Mouse (Mus musculus) lung, postnatal 25 days (tissue): Measurements from ENCODE around the gene Cdh12.
"Not testable (repeated sequence)": the region's sequence is repeated elsewhere in the genome, so short reads cannot be mapped to it uniquely, and the experiment has no call there.

ENCODE experiments used
- DNase-seq: peaks from one replicate; pipeline ENCODE4 v3.0.0; 2022; ENCODE audit warnings: low spot score

Cdh12 gene

GRCm38 (mm10) chr15:21109009-21109841, 660.2 kb downstream of the Cdh12 start:
- DNase-seq: no peak

DNA sequence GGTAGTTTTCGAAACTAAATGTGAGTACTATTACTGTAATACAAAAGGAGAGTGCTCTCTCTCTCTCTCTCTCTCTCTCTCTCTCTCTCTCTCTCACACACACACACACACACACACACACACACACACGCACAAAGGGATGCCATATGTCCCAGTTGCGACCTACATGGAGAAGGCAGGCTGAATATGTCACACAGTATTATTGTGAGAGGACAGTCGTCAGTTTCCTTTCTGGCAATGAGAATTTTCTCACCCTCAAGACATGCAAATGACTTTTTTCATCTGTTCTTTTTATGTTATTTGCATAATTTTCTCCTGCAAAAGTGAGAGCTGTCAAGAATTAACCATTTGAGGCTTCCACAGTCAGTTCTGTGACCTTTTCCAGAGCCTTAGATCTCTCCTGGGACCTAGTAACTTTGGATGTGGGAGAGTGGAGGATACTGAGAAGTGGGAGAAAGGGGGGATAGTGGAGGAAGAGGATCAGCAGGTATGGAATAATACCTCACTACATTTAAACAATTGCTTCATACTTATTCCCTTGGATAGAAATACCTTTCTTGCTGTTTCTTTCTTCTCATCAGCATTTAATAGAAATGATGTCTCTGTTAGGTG, 660.9 kb downstream of the Cdh12 start:
- DNase-seq: no peak

- DNase-seq: no peak
These were observed 662.0 kb downstream of the Cdh12 start for GRCm38 (mm10) chr15:21110874-21111603.

GRCm38 (mm10) chr15:21114775-21115174, 665.7 kb downstream of the Cdh12 start:
- DNase-seq: not testable (repeated sequence)

DNA sequence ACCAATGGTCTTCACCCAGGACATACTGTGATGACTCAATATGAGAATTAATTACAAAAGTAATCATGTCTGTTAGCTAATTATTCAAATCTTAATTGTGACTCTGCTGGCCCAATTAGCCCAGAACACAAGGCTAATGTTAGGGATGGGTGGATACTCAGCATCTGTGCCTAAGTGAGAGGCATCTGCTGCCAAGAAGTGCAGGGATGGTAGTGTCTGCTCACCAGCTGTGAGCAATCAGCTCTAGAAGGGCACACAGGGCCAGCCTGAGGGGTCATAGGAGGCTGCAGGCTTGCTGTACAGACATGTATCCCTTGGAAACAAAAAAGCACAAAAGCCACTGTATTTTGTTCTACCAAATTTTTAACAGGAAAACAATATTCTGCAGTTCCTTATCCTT, 681.6 kb downstream of the Cdh12 start:
- DNase-seq: no peak

GRCm38 (mm10) chr15:21132999-21133398, 683.9 kb downstream of the Cdh12 start:
- DNase-seq: no peak

DNA sequence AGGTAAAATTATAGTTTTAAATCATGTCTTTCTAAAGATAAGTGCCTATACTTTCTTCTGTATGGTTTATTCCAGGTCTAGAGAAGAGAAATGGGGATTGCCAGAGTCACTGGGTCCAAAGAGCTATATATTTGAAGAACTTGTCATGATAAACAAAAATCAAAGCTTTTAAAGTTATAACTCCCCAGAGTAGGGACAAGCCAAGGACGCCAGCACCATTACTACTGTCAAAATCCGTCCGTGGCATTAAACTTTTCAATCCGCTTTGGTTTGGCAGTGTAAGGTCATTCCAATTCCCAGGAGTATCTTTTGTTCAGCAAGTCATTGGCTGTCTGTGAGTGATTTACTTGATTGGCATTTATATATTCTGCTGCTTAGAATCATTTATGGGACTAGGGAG, 697.8 kb downstream of the Cdh12 start:
- DNase-seq: no peak

- no peak for DNase-seq
These were observed 704.5 kb downstream of the Cdh12 start for GRCm38 (mm10) chr15:21153602-21154001.

GRCm38 (mm10) chr15:21179727-21180126, 730.7 kb downstream of the Cdh12 start:
- no peak for DNase-seq

- no peak for DNase-seq
These were observed 731.1 kb downstream of the Cdh12 start for GRCm38 (mm10) chr15:21180191-21180590.

GRCm38 (mm10) chr15:21185799-21186198, 736.7 kb downstream of the Cdh12 start:
- DNase-seq: no peak

DNA sequence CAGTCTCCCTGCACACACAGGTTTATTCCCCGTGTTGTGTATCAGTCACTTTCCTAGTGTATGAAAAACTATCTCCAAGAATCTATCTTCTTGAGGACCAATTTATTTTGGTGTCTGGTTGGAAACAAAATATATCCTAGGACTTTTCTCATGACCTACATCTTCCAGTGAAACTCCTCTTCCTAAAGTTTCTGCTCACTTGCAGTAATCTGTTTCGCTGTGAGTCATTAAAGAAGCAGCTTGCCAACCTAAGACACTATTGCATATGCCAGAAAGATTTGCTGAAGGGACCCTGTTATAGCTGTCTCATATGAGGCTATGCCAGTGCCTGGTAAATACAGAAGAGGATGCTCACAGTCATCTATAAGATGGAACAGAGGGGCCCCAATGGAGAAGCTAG, 761.0 kb downstream of the Cdh12 start:
- not testable (repeated sequence) for DNase-seq

DNA sequence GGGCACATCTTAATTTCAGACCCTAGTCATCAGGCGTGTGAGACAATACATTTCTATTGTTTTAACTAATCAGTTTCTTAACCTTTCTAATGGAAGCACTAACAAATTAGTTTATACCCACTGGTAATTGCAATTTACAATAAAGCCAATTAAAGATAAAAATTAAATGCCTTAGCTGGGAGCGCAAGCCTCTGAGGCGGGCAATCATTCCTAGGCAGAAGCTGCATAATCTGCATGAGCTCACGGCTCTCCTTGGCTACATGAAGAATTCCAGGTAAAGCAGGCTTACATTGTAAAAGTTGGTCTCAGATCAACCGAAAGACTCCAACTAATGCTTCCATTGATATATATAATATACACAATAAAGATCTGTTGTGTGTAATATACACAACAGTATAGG, 773.9 kb downstream of the Cdh12 start:
- no peak for DNase-seq

DNA sequence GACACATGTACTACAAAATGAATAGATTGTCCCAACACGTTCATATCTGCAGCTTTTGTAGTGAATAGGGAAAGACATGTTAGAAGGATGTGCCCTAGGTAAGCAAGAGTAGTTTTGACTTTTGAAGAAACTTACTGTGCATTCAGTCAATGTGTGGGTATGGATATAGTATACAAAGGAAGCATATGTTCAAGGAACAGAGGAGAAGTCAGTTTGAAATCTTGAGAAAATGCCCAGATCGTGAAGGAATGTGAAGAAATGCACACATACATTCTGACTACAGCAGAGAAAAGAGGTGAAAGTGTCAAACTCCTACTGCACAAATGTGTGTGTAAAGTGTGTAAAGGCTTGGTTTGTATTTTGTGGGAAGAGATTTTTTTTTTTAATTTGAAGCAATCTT, 812.3 kb downstream of the Cdh12 start:
- DNase-seq: no peak

GRCm38 (mm10) chr15:21269856-21270255, 820.8 kb downstream of the Cdh12 start:
- no peak for DNase-seq

DNA sequence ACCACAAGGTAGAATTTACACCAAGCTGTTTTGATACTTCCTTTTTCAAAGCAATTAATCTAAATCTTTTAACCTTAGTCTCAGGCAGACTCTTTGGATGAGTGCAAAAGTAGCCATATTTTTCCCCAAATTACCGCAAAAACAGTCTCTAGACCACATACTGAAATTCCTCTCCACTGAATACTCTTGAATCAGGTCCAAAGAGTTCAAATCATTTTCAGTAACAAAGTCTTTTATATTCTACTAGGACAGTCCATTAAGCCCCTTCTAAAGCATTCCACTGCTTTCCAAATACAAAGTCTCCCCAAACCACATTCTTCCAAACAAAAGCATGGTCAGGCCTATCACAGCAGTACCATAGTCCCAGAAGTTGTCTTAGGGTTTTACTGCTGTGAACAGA, 848.0 kb downstream of the Cdh12 start:
- DNase-seq: no peak

DNA sequence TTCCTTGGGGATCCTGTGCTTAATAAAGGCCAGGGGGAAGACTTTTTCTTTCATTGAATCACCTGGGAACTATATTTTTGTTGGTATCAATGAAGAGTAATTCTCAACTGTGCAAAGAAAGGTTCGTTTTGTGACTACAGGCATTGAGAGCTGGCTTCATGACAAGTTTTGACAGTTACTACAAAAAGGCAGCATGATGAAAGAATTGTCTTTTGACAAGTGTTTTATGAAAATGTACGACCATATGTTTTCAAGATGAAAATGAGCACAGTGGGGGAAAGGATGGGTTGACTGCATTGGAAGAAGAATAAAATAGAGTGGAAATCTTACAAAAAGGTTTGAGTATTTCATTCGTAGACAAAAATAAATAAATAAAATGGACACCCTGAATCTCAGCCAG, 866.4 kb downstream of the Cdh12 start:
- no peak for DNase-seq

- no peak for DNase-seq
These were observed 894.8 kb downstream of the Cdh12 start for GRCm38 (mm10) chr15:21343853-21344252.

GRCm38 (mm10) chr15:21344323-21344722, 895.3 kb downstream of the Cdh12 start:
- DNase-seq: no peak

DNA sequence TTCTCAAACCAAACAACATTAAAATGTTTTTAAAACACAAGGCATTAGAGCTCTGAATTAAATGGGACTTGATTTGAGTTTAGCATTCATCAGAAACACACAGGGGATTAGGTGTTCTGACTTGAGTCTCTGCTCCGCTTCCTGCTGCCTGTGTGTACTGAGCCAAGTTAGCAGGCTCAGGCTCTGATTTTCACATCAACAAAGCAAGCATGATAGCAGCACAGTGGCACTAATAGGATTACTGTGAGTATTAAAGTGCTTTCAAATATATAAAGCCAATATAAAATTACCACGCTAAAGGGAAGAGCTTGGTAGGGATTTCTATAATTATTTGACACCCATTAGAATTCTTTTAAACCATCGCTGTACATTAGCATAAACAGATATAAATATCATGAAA, 895.7 kb downstream of the Cdh12 start:
- no peak for DNase-seq

- no peak for DNase-seq
These were observed 906.5 kb downstream of the Cdh12 start for GRCm38 (mm10) chr15:21355356-21356101.

DNA sequence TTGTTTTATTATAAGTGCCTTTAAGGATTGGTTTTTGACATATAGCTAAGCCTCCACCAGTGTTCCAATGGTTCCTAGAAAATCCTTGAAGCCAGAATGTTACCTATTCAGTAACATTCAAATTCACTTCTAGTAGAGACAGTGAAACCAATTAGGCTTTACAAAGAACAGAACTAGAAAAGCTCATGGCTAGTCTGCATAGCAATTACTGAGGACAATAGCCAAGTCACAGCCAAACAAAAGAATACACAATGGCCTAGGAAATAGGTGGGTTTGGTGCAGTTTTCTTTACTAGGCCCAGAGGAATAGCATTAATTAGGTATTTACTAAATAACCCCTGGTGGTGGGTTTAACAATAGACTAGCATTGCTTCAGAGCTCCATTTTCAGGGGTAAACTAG, 917.3 kb downstream of the Cdh12 start:
- DNase-seq: no peak
